Mouse (Mus musculus) granulocyte monocyte progenitor cell, adult 5-6 weeks (primary cell): Measurements from ENCODE around the gene Psd. TPM values are rescaled to one million over a fixed set of nuclear protein-coding genes. Genes with fewer than 3 reads are reported as not detected.
A peak's percentile ranks its signal among the peaks of the same experiment; 100 is the strongest.

ENCODE experiments used
- ATAC-seq: replicated peaks from 2 replicates; pipeline ENCODE4 v1.8.0; 2016; ENCODE audit warnings: mild to moderate bottlenecking, moderate TSS enrichment, inconsistent platforms; ENCODE audit not compliant: poor library complexity, severe bottlenecking
- total RNA-seq, 2 experiments: library from RNA; stranded (forward) in 1 of 2; stranded (reverse) in 1 of 2; fragments of 200-712, 200-1000 nt in 1 of 2; fragments of >200 nt in 1 of 2; fragmentation: Nextera tagmentation in 1 of 2; gene quantifications; 2 replicates each; pipeline ENCODE4 v1.2.3; 2014 to 2017

Gene Psd
- total RNA-seq, 2 experiments from 2014 or later, result not detected

DNA sequence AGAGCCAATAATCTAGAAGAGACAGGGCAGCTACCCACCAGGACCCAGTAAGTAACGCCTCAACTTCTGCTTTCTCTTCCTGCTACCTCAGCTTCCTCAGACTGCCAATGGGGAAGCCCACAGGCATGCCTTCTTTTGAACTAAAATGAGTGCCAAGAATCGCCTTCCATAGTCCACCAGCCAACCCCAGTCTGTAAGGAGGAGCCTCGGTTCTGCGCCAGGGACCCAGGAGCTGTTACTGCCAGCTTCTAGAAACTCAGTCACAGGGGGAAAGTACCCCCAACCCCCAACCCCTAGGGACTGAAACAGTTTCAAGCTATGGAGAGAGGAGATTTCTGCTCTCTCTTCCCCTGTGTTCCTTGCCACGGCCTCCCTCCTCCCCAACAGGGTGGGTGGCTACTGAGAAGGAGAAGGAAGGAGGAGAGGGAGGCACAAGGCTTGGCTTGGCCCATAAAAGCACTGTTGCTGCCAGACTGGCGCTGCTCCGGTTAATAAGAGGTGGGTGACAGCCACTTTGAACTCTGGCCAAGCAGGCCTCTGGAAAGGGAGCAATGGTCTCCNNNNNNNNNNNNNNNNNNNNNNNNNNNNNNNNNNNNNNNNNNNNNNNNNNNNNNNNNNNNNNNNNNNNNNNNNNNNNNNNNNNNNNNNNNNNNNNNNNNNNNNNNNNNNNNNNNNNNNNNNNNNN, 12.5 kb upstream of the Psd start:
- ATAC-seq, result peak; percentile 65

DNA sequence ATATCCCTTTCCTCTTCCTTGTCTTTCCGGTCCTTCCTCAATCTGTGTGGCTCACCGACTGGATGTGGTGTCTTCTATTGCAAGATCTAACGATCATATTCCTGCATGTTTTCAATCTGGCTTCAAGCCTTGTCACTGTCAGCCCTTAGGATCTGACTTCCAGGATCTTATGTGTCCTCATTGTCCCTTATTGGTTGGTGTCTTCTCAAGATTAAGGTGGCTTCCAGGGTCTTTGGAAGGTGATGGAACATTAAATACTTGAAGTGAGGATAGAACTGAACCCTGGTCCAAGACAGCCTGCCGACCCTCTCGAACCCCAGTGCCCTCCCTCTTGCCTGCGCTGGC, 12.0 kb upstream of the Psd start:
- ATAC-seq, result 0 out of 2 replicates have a peak, but pooled peaks have one; percentile 1

DNA sequence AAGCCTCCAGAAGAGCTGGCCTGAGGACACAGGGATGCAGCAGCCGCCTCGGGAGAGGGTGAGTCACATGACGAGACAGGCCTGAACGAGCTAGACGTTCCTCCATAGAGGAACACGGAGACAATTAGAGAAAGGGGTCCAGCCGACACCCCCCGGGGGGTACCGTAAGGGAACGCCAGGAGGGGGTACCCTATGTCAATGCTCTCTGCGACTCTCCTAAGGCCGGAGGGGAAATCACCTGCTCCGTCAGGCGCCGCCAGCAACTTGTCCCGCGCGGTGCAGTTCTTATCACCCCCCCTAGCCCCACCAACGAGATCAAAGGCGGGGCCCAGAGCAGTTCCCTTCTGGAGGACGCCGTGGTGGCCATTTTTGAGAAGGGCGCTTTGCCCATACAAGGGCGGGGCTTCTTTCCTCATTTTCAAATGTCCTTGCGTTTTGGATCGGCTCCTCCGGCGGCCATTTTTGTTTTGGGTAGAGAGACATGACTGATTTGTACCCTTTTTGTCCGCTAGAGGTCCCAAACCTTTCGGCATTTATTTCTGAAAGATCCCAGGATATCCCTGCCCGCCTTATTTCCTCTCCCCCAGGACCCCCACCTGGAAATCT, 11.5 kb upstream of the Psd start, which contains the start of gene Cuedc2:
TSS of gene Cuedc2 (minus strand) at position 372 of the 606 bp plus-strand sequence.
- ATAC-seq, result peak; percentile 64

DNA sequence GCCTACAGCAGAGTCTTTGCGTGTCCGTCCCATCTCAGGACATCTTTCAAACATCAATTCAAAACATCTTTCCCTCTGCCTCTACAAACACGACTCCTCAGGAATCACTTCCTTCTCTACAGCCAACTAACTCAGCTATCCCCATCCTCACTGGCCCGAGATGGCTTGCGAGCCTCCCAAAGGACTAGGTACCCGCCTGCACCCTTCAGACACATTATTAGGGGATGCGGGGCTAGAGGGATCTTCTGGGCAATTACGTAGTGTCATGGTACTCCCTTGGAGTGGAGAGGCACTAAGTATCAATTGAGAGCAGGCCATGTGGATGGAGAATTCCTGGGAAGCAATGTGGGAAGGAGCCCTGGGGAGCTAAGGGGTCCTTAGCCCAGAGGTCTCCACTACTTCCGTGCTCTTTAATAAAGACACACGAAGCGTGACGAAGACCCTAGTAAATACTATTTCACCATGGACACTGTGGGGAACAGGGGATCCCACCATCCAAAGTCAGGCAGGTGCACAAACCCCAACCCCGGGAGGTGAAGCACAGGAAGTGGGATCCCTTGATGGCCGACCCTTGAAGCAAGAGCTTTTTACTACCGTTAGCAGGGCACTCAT, 10.9 kb upstream of the Psd start:
- no peak for ATAC-seq

DNA sequence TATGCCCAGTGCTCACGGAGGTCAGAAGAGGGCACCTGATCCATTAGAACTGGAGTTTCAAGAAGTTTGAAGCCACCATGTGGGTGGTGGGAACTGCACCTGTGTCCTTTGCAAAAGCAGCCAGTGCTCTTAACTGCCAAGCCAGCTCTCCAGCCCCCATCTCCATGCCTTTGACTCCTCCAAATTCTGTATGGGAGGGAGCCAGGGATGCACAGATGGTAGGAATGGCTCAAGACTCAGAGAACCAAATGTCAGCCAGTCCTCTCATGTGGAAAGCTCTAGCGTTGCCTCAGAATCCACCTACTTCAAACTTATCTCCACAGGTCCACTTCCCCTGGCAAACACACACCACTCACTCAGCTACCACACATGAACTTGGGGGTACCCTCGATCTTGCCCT, 7.0 kb upstream of the Psd start:
- no peak for ATAC-seq

DNA sequence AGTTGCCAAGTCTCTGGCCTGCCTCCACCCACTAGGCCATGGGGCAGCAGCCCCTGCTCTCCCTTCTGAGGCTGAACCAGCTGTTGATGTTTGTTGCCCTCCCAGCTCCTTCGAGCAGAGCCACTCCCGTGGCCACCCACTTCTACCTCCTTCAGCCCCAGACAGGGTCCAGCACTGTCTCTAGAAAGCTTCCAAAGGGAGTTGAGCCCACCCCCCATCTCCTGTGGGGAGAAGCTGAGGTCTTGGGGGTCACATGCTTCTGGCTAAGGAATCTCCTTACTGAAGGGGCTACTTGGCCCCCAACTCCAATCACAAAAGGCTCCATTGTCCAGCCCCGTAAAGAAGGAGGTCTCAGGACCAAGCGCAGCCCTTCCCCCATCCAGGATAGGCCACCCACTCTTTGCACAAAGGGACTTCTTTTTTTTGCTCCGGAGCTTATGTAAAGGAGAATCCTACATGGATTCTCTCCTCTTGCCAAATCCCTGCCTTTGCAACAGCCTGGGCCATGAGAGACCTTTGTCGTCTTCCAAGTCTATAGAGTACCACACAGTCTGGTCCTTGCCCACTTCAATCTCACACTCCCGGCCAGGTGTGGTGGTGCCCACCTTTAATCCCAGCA, 5.9 kb upstream of the Psd start:
- ATAC-seq, result no peak

DNA sequence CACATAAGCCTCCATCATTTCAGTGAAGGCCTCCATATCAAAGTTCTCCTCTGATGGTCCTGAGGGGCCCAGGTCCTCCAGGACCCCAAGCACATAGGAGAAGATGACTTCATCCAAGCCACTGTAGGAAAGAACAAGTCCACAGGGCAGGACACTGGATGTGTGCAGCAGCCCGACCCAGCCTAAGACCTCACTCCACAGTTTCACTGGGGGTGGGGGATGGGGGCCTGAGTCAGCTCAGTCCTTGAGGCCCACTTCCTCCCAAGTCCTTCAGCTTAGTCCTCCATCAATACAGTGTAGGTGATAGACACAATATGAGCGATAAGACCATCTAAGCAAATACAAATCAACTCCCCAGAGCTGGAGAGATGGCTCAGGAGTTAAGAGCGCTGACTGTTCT, 5.0 kb upstream of the Psd start:
- ATAC-seq, result no peak

DNA sequence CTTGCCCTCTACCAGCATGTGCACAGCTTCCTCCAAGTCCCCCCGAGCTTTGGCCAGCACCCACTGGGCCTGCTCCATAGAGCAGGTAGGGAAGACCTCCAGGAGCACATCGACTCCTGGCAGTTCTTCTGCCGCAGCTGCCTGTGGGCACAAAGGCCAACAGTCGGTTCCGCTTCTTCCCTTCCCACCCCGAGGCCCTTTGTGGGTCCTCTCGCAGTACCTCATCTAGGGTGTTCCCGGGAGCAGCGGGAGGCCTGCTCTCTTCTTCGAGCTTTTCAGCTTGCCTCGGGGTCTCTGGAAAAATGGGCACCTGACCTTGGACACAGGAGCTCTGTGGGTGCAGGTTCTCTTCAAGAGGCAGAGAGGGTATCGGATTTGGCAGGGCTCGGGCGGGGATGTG, 4.4 kb upstream of the Psd start:
- no peak for ATAC-seq

DNA sequence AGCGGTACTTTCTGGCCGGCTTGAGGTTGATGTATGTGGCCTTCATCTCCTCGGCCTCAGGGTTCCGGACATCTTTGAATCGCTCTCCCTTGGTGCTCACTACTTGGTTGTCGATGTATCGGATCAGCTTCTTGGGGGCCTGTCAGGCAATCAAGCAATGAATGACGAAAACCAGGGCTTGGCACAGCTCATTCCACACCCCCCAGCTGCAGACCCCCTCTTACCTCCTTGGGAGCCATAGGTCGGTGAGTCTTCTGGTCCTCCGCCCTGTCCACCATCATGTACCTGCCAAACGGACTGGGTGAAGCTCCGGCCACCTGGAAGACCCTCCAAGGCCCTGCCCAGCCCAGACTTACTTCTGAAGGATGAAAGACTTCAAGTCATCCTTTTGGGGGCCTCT, 3.7 kb upstream of the Psd start:
- no peak for ATAC-seq

DNA sequence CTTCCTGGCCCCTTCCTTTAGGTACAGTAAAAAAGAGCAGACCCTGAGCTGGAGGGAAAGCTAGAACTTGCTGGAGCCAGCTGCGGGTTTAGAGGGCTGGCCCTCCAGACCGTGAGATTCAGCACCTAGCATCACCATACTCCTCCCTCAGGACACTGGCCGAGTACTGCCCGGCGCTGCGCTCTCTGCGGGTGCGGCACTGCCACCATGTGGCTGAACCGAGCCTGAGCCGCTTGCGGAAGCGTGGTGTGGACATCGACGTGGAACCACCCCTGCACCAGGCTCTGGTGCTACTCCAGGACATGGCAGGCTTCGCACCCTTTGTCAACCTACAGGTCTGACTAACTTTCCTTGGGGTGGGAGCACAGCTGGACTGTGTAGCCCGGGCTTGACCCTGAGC, 3.0 kb upstream of the Psd start:
- peak; percentile 78 for ATAC-seq

DNA sequence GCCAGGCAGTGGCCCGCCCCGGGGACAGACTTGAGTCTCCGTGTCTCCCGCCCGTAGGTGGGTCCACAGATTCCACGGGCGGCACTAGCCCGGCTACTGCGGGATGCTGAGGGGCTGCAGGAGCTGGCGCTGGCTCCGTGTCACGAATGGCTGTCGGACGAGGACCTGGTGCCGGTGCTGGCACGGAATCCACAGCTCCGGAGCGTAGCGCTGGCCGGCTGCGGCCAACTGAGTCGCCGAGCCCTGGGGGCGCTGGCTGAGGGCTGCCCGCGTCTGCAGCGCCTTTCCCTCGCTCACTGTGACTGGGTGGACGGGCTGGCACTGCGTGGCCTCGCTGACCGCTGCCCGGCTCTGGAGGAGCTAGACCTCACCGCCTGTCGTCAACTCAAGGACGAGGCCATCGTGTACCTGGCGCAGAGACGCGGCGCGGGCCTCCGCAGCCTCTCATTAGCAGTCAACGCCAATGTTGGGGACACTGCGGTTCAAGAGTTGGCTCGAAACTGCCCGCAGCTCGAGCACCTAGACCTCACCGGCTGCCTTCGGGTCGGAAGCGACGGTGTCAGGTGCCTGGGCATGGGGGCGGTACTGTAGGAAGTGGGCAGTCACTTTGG, 2.2 kb upstream of the Psd start:
- no peak for ATAC-seq

DNA sequence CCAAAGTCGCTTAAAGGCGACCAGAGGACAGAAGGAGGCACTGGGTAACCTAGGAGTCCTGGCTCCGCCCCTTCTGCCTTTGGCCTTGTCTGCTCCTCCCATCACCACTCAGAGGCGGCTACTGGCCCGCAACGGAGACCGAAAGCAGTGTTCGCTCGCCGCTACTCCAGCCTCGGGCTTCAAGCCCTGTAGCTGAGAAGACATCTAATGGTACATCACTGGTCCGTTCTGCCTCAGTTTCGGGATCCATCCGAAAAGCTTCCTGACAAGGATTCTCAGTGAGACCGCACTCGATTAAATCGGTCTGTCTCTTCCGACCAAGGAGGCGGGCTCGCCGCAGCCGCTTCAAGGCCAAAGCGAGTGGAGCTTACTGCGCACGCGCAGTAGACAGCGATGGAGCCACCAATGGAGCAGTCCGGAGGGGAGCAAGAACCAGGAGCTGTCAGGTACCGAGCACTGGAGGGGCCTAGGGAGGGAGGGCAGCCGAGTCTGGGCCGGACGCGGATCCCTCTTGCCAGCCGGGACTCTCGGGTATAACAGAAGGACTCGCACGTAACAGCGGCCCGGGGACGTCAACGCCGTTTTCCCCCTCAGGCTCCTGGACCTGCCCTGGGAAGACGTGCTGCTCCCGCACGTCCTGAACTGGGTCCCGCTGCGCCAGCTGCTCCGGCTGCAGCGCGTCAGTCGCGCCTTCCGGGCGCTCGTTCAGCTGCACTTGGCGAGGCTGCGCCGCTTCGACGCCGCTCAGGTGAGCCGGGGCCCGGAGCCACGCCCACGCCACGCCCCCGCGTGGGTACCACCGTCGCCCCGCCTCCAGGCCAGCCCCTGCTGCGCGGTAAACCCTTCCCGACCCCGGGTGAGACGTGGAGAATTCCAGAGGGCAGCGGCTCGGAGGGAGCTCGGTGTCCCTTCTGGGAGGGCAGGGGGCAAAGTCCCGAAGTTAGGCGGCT, 1.4 kb upstream of the Psd start, which contains the start of gene Fbxl15:
TSS of gene Fbxl15 (plus strand) at position 104 of the 950 bp plus-strand sequence.
- ATAC-seq, result peak; percentile 66

DNA sequence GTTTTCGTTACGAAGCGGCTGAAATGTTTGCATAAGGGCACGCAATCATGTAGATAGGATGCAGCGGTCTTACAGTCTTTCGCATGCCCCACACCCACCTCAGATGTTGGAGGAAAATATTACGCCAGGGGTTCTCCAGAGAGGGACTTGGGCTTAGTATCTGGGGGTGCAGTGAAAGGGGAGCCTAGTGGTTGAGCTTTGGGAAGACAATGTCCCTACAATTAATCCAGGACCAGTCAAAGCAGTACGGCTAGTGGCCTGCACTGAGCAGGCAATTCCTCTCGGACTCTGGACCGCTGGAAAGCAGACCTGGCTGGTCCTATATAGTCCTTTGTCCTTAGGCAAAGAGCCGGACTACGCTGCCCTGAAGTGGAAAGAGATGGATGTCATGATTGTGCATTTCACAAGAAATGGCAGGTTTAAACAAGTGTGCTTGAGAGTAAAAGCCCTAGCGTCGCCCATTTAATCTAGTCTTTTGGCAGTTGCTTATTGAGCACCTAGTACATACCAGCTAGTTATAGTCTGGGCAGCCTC, 642 bp upstream of the Psd start:
- no peak for ATAC-seq

DNA sequence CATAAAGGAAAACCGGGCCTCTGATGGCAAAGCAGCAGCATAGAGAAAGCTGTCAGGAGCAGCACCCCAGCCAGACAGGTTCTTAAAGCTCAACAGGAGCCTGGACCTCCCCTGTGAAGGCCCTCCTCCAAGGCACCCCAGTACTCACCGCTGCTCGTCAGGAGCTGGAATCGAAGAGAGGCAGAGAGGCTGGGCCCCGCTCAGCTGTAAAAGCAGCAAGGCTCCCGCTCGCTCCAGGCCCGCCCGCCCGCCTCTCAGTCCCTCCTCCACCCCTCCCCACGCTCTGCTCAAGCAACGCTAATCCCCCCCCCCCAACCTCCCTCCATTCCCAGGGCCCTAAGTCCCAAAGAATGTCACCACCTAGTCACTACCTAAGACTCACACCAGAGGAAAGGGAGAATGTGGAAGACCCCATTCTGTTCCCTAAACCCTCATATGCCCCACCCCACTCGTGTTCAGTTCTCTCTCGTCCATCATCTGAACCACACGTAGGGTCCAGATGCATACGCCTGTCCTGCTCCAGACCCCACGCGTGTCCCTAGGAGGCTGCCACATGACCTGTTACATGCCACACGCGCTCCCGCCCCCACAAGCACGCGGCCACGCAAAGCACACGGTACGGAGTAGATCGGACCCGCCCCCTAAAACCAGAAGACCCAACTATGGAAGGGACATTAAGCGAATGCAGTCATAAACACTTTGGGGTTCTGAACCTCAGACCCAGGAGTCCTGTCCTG, 769 bp downstream of the Psd start:
- ATAC-seq, result no peak

DNA sequence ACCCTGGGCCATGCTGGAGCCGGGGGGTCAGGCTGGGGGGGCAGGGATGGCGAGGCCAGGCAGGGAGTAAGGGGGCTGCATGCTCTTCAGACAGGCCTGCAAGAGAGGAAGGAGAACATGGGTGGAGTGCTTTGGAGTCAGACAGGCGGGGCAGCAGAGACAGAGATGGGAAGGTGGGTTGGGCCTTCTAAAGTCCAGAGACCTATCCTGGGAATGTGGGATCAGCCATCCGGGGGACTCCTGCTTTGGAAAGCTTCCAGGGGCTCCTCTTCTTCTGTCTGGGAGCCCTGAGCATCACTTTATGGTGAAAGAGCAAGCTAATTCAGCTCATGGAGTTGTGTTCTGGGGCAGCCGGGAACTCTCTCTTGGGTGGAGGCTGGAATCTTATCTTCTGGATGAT, 2.0 kb downstream of the Psd start:
- no peak for ATAC-seq

DNA sequence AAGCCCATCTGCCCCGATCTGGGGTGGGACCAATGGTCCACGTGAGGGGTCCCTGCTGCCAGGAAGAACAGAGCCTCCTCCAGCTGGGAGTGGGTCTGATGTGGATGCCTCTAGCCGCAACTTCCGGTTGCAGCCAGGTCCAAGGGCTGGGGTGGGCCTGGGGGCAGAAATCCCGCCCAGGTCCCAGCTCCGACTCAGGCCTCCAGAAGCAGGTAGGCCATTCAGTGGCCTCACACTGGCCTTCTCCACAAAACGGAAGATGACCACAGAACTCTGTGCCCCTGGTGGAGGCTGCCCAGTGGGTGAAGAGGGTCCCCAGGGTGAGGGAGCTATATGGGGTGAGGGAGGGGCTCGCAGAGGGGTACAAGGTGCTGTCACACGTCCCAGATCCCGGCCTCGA, 2.6 kb downstream of the Psd start:
- no peak for ATAC-seq

DNA sequence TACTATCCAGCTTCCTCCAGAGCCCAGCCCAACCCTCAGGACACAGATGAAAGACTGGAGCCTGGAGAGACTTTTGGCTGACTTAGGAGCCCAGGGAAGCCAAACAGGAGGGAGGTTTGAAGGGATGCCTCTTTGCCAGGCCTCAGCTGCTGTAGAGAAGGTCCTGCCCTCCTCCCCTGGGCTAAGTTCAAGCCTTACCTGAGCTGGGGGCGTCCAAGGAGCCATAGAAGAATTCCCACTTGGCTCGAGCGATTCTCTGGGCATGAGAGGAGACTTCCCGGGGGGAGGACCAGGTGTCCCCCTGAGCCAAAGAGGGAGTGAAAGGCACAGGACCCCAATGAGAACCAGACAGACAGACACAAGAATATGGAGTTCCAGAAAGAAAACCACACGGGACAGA, 3.2 kb downstream of the Psd start:
- no peak for ATAC-seq

DNA sequence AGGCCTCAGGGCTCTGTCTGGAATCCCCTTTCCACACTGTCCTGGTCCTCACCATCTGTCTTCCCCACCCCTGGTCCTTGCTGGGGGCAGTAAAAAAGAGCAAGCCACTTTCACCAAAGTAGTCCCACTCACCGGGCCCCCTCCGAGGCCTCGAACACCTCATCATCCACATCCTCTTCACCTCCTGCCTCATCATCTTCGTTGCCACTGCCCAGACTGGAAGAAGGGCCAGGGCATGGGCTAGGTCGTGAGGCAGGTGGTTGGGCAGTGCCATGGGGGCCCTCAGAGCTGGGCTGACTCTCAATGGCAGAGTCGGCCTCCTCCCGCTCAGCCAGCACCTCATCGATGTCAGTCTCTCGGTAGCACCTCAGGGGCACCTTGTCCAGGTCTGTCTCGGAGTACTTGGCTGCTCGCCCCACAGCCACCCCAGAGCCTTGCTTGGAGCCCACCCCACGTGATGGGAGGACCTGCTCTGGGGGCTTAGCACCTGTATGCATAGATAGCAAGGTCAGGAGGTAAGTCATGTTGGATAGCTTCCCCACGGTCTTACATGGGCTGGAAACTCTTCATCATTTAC, 3.9 kb downstream of the Psd start:
- no peak for ATAC-seq
